Comparison of ENCODE assay signal across 8 mouse cellular contexts in the genomic region with DNA sequence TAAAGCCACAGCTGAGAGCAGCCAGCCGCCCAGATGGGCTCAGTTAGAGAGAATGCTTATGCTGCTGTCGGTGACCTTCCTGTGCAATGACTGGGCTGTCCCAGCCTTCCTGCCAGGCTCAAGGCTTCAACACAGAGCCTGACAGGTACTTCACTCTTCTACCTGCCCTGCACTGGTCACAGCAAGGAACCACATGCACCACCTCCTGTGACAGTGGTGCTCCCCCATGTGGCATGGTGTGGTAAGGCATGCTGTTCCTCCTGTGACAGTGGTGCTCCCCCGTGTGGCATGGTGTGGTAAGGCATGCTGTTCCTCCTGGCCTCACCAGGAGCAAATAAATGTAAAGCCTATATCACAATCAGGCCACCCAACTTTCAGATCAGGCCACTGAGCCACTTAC. TPM values are rescaled to one million over a fixed set of nuclear protein-coding genes. Genes with fewer than 3 reads are reported as not detected.
DNase-seq lines count a peak whose midpoint lies in the region; ATAC-seq lines count a peak whose summit lies in the region.

No protein-coding gene starts in this region.

- DNase-seq in heart, adult 11 months, result peak; percentile 97
- DNase-seq in c-Kit-positive CD71-positive TER-119-positive erythroid progenitor cells, embryonic 14.5 days (ENCODE audit: low spot score), result peak; percentile 76
- DNase-seq in forelimb bud, embryonic 11.5 days (ENCODE audit: low read depth, low spot score), result peak; percentile 89
- DNase-seq in left cerebral cortex, adult 9 months (ENCODE audit: low spot score in 2 of 2), result peak; percentile 48 to 90
- DNase-seq in spleen, adult 18-20 months, result peak; percentile 75 to 94

- 60% methylated on average over 3 of the region's 3 CpGs for WGBS in heart, embryonic 12.5 days
- 63% methylated on average over 3 of the region's 3 CpGs for WGBS in midbrain, embryonic 13.5 days

- H3K4me2 ChIP-seq in heart, embryonic 12.5 days, result no peak overlapping the region
- no peak overlapping the region for H3K4me2 ChIP-seq in midbrain, embryonic 13.5 days (replicated peaks)

- no peak overlapping the region for H3K27ac ChIP-seq in heart, embryonic 12.5 days (ENCODE audit: poor library complexity, severe bottlenecking)
- no peak overlapping the region for H3K27ac ChIP-seq in midbrain, embryonic 13.5 days

- H3K36me3 ChIP-seq in heart, embryonic 12.5 days, result no peaks in the 10 kb centered on the region
- no peaks in the 10 kb centered on the region for H3K36me3 ChIP-seq in midbrain, embryonic 13.5 days

- H3K4me1 ChIP-seq in heart, embryonic 12.5 days (replicated peaks), result peaks cover 2% of the 10 kb centered on the region; the same call in 1 of the 2 replicates
- H3K4me1 ChIP-seq in midbrain, embryonic 13.5 days (replicated peaks), result 0 out of 2 replicates have a peak, but pooled peaks cover 2% of the 10 kb centered on the region

- no peak overlapping the region for H3K4me3 ChIP-seq in heart, embryonic 12.5 days
- H3K4me3 ChIP-seq in midbrain, embryonic 13.5 days (replicated peaks), result no peak overlapping the region

- peaks cover 9% of the 10 kb centered on the region for H3K27me3 ChIP-seq in heart, embryonic 12.5 days (replicated peaks)
- H3K27me3 ChIP-seq in midbrain, embryonic 13.5 days, result no peaks in the 10 kb centered on the region

- no peaks in the 10 kb centered on the region for H3K9me3 ChIP-seq in heart, embryonic 12.5 days (replicated peaks)
- no peaks in the 10 kb centered on the region for H3K9me3 ChIP-seq in midbrain, embryonic 13.5 days

- H3K9ac ChIP-seq in heart, embryonic 12.5 days, result no peak overlapping the region
- H3K9ac ChIP-seq in midbrain, embryonic 13.5 days (replicated peaks), result no peak overlapping the region

- ATAC-seq in heart, embryonic 12.5 days (ENCODE audit: insufficient number of reproducible peaks, low FRiP score), result no peak
- peak; percentile 80 for ATAC-seq in inflammation-experienced regulatory T-cells, adult 6 months
- ATAC-seq in midbrain, embryonic 13.5 days, result peak; percentile 64; the same call in 1 of the 2 replicates

RNA-seq across cellular contexts. Expression of gene Dnah17, which starts 27.6 kb away (rescaled TPM):
- 0.10 and 0.26 TPM in 2 replicates for polyA plus RNA-seq in heart, embryonic 12.5 days (2016; fragmentation: Nextera tagmentation; extraction: Ambion mirVana)
- polyA plus RNA-seq in inflammation-experienced regulatory T-cells, adult 6 months (2017; shearing (Covaris generic)), result under 1 TPM; 0.11 to 0.73 (median 0.60) TPM
- polyA plus RNA-seq in midbrain, embryonic 13.5 days (2015; fragmentation: Nextera tagmentation; extraction: Ambion mirVana), result 0.19 and 0.34 TPM in 2 replicates
